Comparison of ENCODE assay signal across 9 mouse cellular contexts in genomic region chr9:51101756-51102425, GRCm38 (mm10). TPM values are rescaled to one million over a fixed set of nuclear protein-coding genes. Genes with fewer than 3 reads are reported as not detected.
DNase-seq lines count a peak whose midpoint lies in the region; ATAC-seq and TF ChIP-seq lines count a peak whose summit lies in the region.
"Had no signal": no experiment of that assay in that cellular context is flagged by ENCODE, and none has a peak within 500 bp of the region (broad histone marks: within the 10 kb centered on the region; RNA-seq: fewer than 3 reads in every experiment).

Gene 4833427G06Rik, minus strand, starts transcription at chr9:51102078.

- no peaks in the 10 kb centered on the region for H3K4me1 ChIP-seq in cerebellum, adult 2 months (ENCODE audit: control insufficient read depth, insufficient read depth, low read length)
- no peaks in the 10 kb centered on the region for H3K4me1 ChIP-seq in forebrain, postnatal 0 days (ENCODE audit: insufficient read depth)
- H3K4me1 ChIP-seq in hindbrain, postnatal 0 days (ENCODE audit: insufficient read depth, low read length) = no peaks in the 10 kb centered on the region; the same call in 1 of the 2 replicates
- H3K4me1 ChIP-seq in limb, embryonic 10.5 days = peaks cover 25% of the 10 kb centered on the region
- peaks cover 9% of the 10 kb centered on the region for H3K4me1 ChIP-seq in midbrain, embryonic 11.5 days (ENCODE audit: control insufficient read depth, insufficient read depth, low read length)
- H3K4me1 ChIP-seq in stomach, embryonic 16.5 days (ENCODE audit: control insufficient read depth, insufficient read depth, low read length) = 0 out of 2 replicates have a peak, but pooled peaks cover 5% of the 10 kb centered on the region

- H3K27ac ChIP-seq in cerebellum, adult 2 months (ENCODE audit: insufficient read depth, low read length) = no peak within 1 kb of the TSS
- no peak within 1 kb of the TSS for H3K27ac ChIP-seq in forebrain, postnatal 0 days (ENCODE audit: low read depth, low read length)
- no peak within 1 kb of the TSS for H3K27ac ChIP-seq in hindbrain, postnatal 0 days
- no peak within 1 kb of the TSS for H3K27ac ChIP-seq in limb, embryonic 10.5 days
- no peak within 1 kb of the TSS for H3K27ac ChIP-seq in midbrain, embryonic 11.5 days (ENCODE audit: low read depth, low read length)
- no peak within 1 kb of the TSS for H3K27ac ChIP-seq in stomach, embryonic 16.5 days (ENCODE audit: low read length)

- H3K4me2 ChIP-seq in forebrain, postnatal 0 days (ENCODE audit: low read depth) = peak within 1 kb of the TSS; percentile 100
- H3K4me2 ChIP-seq in hindbrain, postnatal 0 days (ENCODE audit: low read depth, low read length) = peak within 1 kb of the TSS; percentile 100
- peak within 1 kb of the TSS; percentile 26 for H3K4me2 ChIP-seq in midbrain, embryonic 11.5 days
- H3K4me2 ChIP-seq in stomach, embryonic 16.5 days (ENCODE audit: low read depth, low read length) = peak within 1 kb of the TSS; percentile 99

- H3K9me3 ChIP-seq in forebrain, postnatal 0 days (ENCODE audit: low read length) = no peaks in the 10 kb centered on the region
- no peaks in the 10 kb centered on the region for H3K9me3 ChIP-seq in hindbrain, postnatal 0 days (ENCODE audit: low read length)
- no peaks in the 10 kb centered on the region for H3K9me3 ChIP-seq in limb, embryonic 10.5 days (replicated peaks)
- no peaks in the 10 kb centered on the region for H3K9me3 ChIP-seq in midbrain, embryonic 11.5 days (ENCODE audit: control insufficient read depth, low read length)
- no peaks in the 10 kb centered on the region for H3K9me3 ChIP-seq in stomach, embryonic 16.5 days (replicated peaks; ENCODE audit: control insufficient read depth, low read length)

- no peak within 1 kb of the TSS for H3K4me3 ChIP-seq in cerebellum, adult 2 months (replicated peaks; ENCODE audit: insufficient read depth, low read depth, low read length)
- 0 out of 2 replicates have a peak within 1 kb of the TSS, but pooled peaks have one; percentile 1 for H3K4me3 ChIP-seq in forebrain, postnatal 0 days (ENCODE audit: low read depth, low read length)
- H3K4me3 ChIP-seq in hindbrain, postnatal 0 days (ENCODE audit: low read length) = no peak within 1 kb of the TSS
- H3K4me3 ChIP-seq in limb, embryonic 10.5 days = peak within 1 kb of the TSS; percentile 71
- H3K4me3 ChIP-seq in midbrain, embryonic 11.5 days (ENCODE audit: low read depth, low read length) = 0 out of 2 replicates have a peak within 1 kb of the TSS, but pooled peaks have one; percentile 1
- H3K4me3 ChIP-seq in stomach, embryonic 16.5 days (replicated peaks; ENCODE audit: low read length) = peak within 1 kb of the TSS; percentile 19

- no peaks in the 10 kb centered on the region; the same call in 1 of the 2 replicates for H3K27me3 ChIP-seq in cerebellum, adult 2 months (ENCODE audit: control insufficient read depth, insufficient read depth, low read length)
- 0 out of 2 replicates have a peak, but pooled peaks cover 2% of the 10 kb centered on the region for H3K27me3 ChIP-seq in forebrain, postnatal 0 days (ENCODE audit: insufficient read depth, low read length)
- no peaks in the 10 kb centered on the region for H3K27me3 ChIP-seq in hindbrain, postnatal 0 days (ENCODE audit: insufficient read depth, low read length)
- H3K27me3 ChIP-seq in limb, embryonic 10.5 days (ENCODE audit: low read depth, poor library complexity, severe bottlenecking) = peaks cover 26% of the 10 kb centered on the region
- H3K27me3 ChIP-seq in midbrain, embryonic 11.5 days (ENCODE audit: control insufficient read depth, insufficient read depth, low read length) = peaks cover 8% of the 10 kb centered on the region; the same call in 1 of the 2 replicates
- no peaks in the 10 kb centered on the region for H3K27me3 ChIP-seq in stomach, embryonic 16.5 days (ENCODE audit: control insufficient read depth, insufficient read depth, low read length)

- WGBS in cerebellum, adult 2 months = 30% methylated on average over 27 of the region's 27 CpGs
- WGBS in forebrain, postnatal 0 days = 10% methylated on average over 27 of the region's 27 CpGs
- 11% methylated on average over 27 of the region's 27 CpGs for whole genome bisulfite sequencing in hindbrain, postnatal 0 days
- WGBS in limb, embryonic 10.5 days = 8% methylated on average over 27 of the region's 27 CpGs
- WGBS in midbrain, embryonic 11.5 days = 8% methylated on average over 27 of the region's 27 CpGs
- WGBS in stomach, embryonic 16.5 days = 11% methylated on average over 27 of the region's 27 CpGs

- DNase-seq in frontal cortex, postnatal 25 days (ENCODE audit: low spot score in 2 of 2) = no peak
- DNase-seq in cerebellum, adult 2 months = peak; percentile 45 to 47
- peak; percentile 67 for DNase-seq in forebrain, postnatal 0 days
- DNase-seq in hindbrain, postnatal 0 days (ENCODE audit: low spot score) = peak; percentile 75
- peak; percentile 76 for DNase-seq in limb, embryonic 10.5 days (ENCODE audit: low spot score)
- peak; percentile 97 for DNase-seq in midbrain, embryonic 11.5 days (ENCODE audit: low spot score, missing footprints)

- H3K9ac ChIP-seq in forebrain, postnatal 0 days = no peak within 1 kb of the TSS
- H3K9ac ChIP-seq in hindbrain, postnatal 0 days (replicated peaks; ENCODE audit: low read length) = no peak within 1 kb of the TSS
- no peak within 1 kb of the TSS for H3K9ac ChIP-seq in midbrain, embryonic 11.5 days (ENCODE audit: low read length)
- H3K9ac ChIP-seq in stomach, embryonic 16.5 days (ENCODE audit: low read length) = no peak within 1 kb of the TSS

- no peaks in the 10 kb centered on the region for H3K36me3 ChIP-seq in forebrain, postnatal 0 days (ENCODE audit: insufficient read depth)
- H3K36me3 ChIP-seq in hindbrain, postnatal 0 days (ENCODE audit: insufficient read depth, low read length) = no peaks in the 10 kb centered on the region
- H3K36me3 ChIP-seq in limb, embryonic 10.5 days = no peaks in the 10 kb centered on the region
- H3K36me3 ChIP-seq in midbrain, embryonic 11.5 days (ENCODE audit: control insufficient read depth, insufficient read depth, low read length) = no peaks in the 10 kb centered on the region
- H3K36me3 ChIP-seq in stomach, embryonic 16.5 days (ENCODE audit: control insufficient read depth, insufficient read depth, low read length) = no peaks in the 10 kb centered on the region

- ATAC-seq in frontal cortex, adult (ENCODE audit: low TSS enrichment) = peak; percentile 85
- ATAC-seq in forebrain, postnatal 0 days = peak; percentile 82
- peak; percentile 74; the same call in 1 of the 2 replicates for ATAC-seq in hindbrain, postnatal 0 days
- peak; percentile 81 for ATAC-seq in midbrain, embryonic 11.5 days (ENCODE audit: low FRiP score)
- peak; percentile 76; the same call in 1 of the 2 replicates for ATAC-seq in stomach, embryonic 16.5 days (ENCODE audit: insufficient read depth, low FRiP score)

- TF ChIP-seq POLR2A in cerebellum, adult 2 months (IDR thresholded peaks at IDR 0.05; ENCODE audit: borderline replicate concordance, insufficient read depth, low read length) = no peak

- no peak for TF ChIP-seq CTCF in cerebellum, adult 2 months (IDR thresholded peaks at IDR 0.05; ENCODE audit: borderline replicate concordance, insufficient read depth, low read depth, low read length)
- peak; percentile 39 for TF ChIP-seq CTCF in forebrain, postnatal 0 days (IDR thresholded peaks at IDR 0.05; ENCODE audit: low read depth)
- peak; percentile 47 for TF ChIP-seq CTCF in hindbrain, postnatal 0 days (IDR thresholded peaks at IDR 0.05; ENCODE audit: low read depth)

RNA-seq across cellular contexts. Expression of gene 4833427G06Rik, which starts in this region (rescaled TPM):
- 0.29 and 0.48 TPM in 2 replicates for polyA plus RNA-seq in cerebellum, adult 2 months (2012; rRNA removed)
- total RNA-seq in forebrain, postnatal 0 days (2014; rRNA removed) = 1.4 and 2.2 TPM in 2 replicates
- 1.5 and 2.4 TPM in 2 replicates for polyA plus RNA-seq in forebrain, postnatal 0 days (2015; fragmentation: Nextera tagmentation; extraction: Ambion mirVana)
- total RNA-seq in hindbrain, postnatal 0 days (2014; rRNA removed) = 2.0 TPM in 1 of 2 replicates, not detected in the other
- 1.0 and 2.3 TPM in 2 replicates for polyA plus RNA-seq in hindbrain, postnatal 0 days (2015; fragmentation: Nextera tagmentation; extraction: Ambion mirVana)
- 0.15 TPM in 1 of 2 replicates, not detected in the other for polyA plus RNA-seq in limb, embryonic 10.5 days (2016; fragmentation: Nextera tagmentation; extraction: Ambion mirVana)
- not detected in 2 replicates for polyA plus RNA-seq in midbrain, embryonic 11.5 days (2014; fragmentation: Nextera tagmentation; extraction: Ambion mirVana)
- polyA plus RNA-seq in stomach, embryonic 16.5 days (2015; fragmentation: Nextera tagmentation; extraction: Ambion mirVana) = 0.31 TPM in 1 of 2 replicates, not detected in the other
- total RNA-seq: layer of hippocampus, postnatal 25 days had no signal

Comparison
In these comparisons a context has a peak if more than half of its experiments do, and no peak if none do; other contexts are left out.
1. Peak in DNase-seq in cerebellum, adult 2 months; RNA of the gene not detected or under 1 TPM.
2. Peak in DNase-seq and H3K4me3 ChIP-seq in limb, embryonic 10.5 days; RNA of the gene not detected or under 1 TPM.
3. Peak in DNase-seq, ATAC-seq, H3K4me3 ChIP-seq and H3K4me2 ChIP-seq in midbrain, embryonic 11.5 days; RNA of the gene not detected or under 1 TPM.
4. Peak in ATAC-seq, H3K4me3 ChIP-seq and H3K4me2 ChIP-seq in stomach, embryonic 16.5 days; RNA of the gene not detected or under 1 TPM.
5. DNase-seq: peak in forebrain, postnatal 0 days (single experiment) and hindbrain, postnatal 0 days (single experiment); none in frontal cortex, postnatal 25 days (0 of 2).
6. H3K4me2 ChIP-seq: peak in every context shown above with its lines; median percentile 100 in forebrain, postnatal 0 days; 100 in hindbrain, postnatal 0 days; 99 in stomach, embryonic 16.5 days; 26 in midbrain, embryonic 11.5 days.
7. Peak in every context shown above with its lines, with median percentiles within 50 percentile points of each other: ATAC-seq.